Mouse (Mus musculus) neural tube, embryonic 13.5 days (tissue): ENCODE results near the gene Hs6st1. TPM values are rescaled to one million over a fixed set of nuclear protein-coding genes. Genes with fewer than 3 reads are reported as not detected.

Source experiments
- ATAC-seq: fragments of 200-750 bp; cut with Nextera tagmentation; 2 replicates; pipeline ENCODE4 v1.8.0; 2017; ENCODE audit warnings: low read depth, mild to moderate bottlenecking, moderate TSS enrichment, moderate library complexity
- H3K27ac ChIP-seq: fragments of 300-500 bp; sonication (generic); replicated peaks from 2 replicates; pipeline ENCODE4 v1.5.1; 2015; ENCODE audit warnings: moderate library complexity, mild to moderate bottlenecking, inconsistent platforms
- H3K27me3 ChIP-seq: fragments of 300-500 bp; sonication (generic); 2 replicates; pipeline ENCODE4 v1.6.1; 2015; ENCODE audit warnings: mild to moderate bottlenecking, inconsistent platforms
- H3K36me3 ChIP-seq: fragments of 300-500 bp; sonication (generic); 2 replicates; pipeline ENCODE4 v1.6.1; 2015; ENCODE audit warnings: mild to moderate bottlenecking, inconsistent platforms
- H3K4me1 ChIP-seq: fragments of 300-500 bp; sonication (generic); replicated peaks from 2 replicates; pipeline ENCODE4 v1.6.1; 2015; ENCODE audit warnings: inconsistent platforms
- H3K4me2 ChIP-seq: fragments of 300-500 bp; sonication (generic); 2 replicates; pipeline ENCODE4 v1.6.1; 2015; ENCODE audit warnings: inconsistent platforms, mild to moderate bottlenecking, moderate library complexity
- H3K4me3 ChIP-seq: fragments of 300-500 bp; sonication (generic); 2 replicates; pipeline ENCODE4 v1.5.1; 2015; ENCODE audit warnings: mild to moderate bottlenecking, inconsistent platforms
- H3K9ac ChIP-seq: fragments of 300-500 bp; sonication (generic); 2 replicates; pipeline ENCODE4 v1.6.1; 2015; ENCODE audit warnings: moderate library complexity, mild to moderate bottlenecking, inconsistent platforms
- H3K9me3 ChIP-seq: fragments of 300-500 bp; sonication (generic); 2 replicates; pipeline ENCODE4 v1.6.1; 2016; ENCODE audit warnings: inconsistent platforms
- WGBS: fragments of 180-500 bp; shearing (Covaris S2); methylation state at CpG from one replicate; pipeline ENCODE4 v1.1.7; 2015; 5-methylcytosine and 5-hydroxymethylcytosine counted together
- polyA plus RNA-seq: library from polyadenylated mRNA; unstranded; fragments of >200 nt; fragmentation: Nextera tagmentation; extraction: Ambion mirVana; gene quantifications from 2 replicates; pipeline ENCODE4 v1.2.1, GENCODE M21; 2015

Gene Hs6st1
- polyA plus RNA-seq, 1 experiment from 2014 or later = 16.9 TPM

DNA sequence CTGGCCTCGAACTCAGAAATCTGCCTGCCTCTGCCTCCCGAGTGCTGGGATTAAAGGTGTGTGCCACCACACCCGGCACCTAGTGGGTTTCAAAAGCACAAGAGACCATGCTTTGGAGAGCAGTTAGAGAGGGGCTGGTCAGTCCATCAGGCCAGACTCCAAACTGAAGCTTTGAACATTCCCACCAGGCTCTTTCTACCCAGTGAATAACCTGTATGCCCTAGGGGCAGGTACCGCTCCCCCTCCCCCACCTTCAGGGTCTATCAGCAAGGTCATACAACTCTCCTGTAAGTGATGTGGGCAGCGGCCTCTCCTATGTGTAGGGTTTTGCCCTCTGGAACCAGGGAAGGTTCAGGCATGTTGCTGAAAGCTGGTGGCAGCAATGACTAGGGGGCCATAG lies 6.0 kb downstream of the Hs6st1 start:
- no peak for ATAC-seq
- Histone ChIP-seq H3K4me1 (peaks cover 98% of the 10 kb centered on the region), H3K9ac (no peak overlapping the region), H3K36me3 (peaks cover 9% of the 10 kb centered on the region; the same call in 1 of the 2 replicates), H3K4me3 (no peak overlapping the region), H3K4me2 (no peak overlapping the region), H3K27me3 (no peaks in the 10 kb centered on the region), H3K9me3 (no peaks in the 10 kb centered on the region), H3K27ac (no peak overlapping the region)
- 93% methylated on average over 4 of the region's 5 CpGs for WGBS

DNA sequence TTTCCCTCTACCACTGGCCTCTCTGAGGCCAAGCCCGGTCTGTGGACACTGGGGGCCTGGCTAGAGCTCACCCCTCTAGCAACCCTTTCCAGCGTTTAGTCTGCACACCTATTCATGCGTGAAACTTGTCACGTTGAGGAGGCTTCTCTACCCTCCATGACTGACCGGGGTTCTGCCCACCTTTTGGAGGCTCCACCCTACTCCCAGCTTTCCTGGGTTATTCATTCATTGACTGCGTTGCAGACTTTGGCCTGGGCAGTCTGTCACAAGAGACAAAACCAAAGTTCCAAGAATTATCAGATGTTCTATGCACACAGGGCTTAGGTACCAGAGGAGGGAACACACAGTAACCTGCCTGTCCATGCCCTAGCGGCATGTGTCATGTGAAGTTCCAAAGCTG lies 6.8 kb downstream of the Hs6st1 start:
- WGBS = 83% methylated on average over 7 of the region's 7 CpGs
- no peak overlapping the region for H3K4me2 ChIP-seq

DNA sequence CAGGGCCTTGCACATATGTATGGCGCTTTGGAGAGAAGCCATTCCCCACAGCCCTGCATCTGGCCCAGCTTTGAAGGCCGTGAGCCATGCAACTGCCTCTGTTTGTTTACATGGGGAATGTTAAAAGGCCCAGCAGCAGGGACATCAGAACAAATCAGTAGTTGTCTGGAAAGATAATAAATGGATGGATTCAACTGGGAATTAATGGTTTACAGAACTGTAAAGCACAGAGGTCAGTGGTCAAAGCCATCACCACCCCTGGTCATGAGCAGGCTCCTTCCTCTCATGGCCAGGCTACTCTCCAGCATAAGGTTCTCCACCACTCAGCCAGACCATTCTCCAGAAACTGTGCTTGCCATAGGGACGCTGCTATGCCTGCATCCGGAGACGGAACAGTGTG lies 7.5 kb downstream of the Hs6st1 start:
- Histone ChIP-seq H3K4me3 (no peak overlapping the region), H3K27ac (no peak overlapping the region), H3K9ac (no peak overlapping the region), H3K4me2 (no peak overlapping the region), H3K27me3 (no peaks in the 10 kb centered on the region), H3K9me3 (no peaks in the 10 kb centered on the region), H3K4me1 (peaks cover 98% of the 10 kb centered on the region), H3K36me3 (peaks cover 9% of the 10 kb centered on the region; the same call in 1 of the 2 replicates)
- 89% methylated on average over 5 of the region's 5 CpGs for WGBS
- no peak for ATAC-seq

More for the DNA sequence above, 6.8 kb downstream of the Hs6st1 start:
- Histone ChIP-seq H3K36me3 (peaks cover 9% of the 10 kb centered on the region; the same call in 1 of the 2 replicates), H3K27me3 (no peaks in the 10 kb centered on the region), H3K27ac (no peak overlapping the region), H3K4me3 (no peak overlapping the region), H3K9me3 (no peaks in the 10 kb centered on the region), H3K9ac (no peak overlapping the region), H3K4me1 (peaks cover 98% of the 10 kb centered on the region)
- no peak for ATAC-seq

DNA sequence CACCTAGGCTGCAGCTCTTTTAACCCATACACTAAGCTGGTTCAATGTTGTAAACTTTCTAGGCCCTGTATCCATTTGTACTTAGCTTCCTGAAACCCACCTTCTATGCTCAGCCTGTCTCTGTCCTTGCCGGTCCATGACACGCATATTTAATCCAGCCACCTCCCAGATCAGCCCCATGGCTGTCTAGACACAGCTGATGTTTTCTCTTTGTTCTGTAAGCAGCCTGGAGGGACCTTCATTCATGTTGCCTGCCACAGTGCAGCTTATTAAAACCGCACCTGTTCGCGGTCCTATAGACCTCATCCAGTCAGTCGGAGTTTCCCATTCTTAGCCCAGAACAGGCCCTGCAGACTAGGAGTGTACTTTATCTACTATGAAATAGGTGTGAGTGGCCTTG lies 8.9 kb downstream of the Hs6st1 start:
- 37% methylated on average over 6 of the region's 6 CpGs for WGBS
- no peak overlapping the region for H3K9ac ChIP-seq
- peak overlapping the region; percentile 52 for H3K27ac ChIP-seq
- peak; percentile 25 for ATAC-seq
- peaks cover 9% of the 10 kb centered on the region; the same call in 1 of the 2 replicates for H3K36me3 ChIP-seq
- H3K27me3 ChIP-seq = no peaks in the 10 kb centered on the region
- no peaks in the 10 kb centered on the region for H3K9me3 ChIP-seq
- H3K4me3 ChIP-seq = no peak overlapping the region
- no peak overlapping the region for H3K4me2 ChIP-seq
- H3K4me1 ChIP-seq = peaks cover 92% of the 10 kb centered on the region

DNA sequence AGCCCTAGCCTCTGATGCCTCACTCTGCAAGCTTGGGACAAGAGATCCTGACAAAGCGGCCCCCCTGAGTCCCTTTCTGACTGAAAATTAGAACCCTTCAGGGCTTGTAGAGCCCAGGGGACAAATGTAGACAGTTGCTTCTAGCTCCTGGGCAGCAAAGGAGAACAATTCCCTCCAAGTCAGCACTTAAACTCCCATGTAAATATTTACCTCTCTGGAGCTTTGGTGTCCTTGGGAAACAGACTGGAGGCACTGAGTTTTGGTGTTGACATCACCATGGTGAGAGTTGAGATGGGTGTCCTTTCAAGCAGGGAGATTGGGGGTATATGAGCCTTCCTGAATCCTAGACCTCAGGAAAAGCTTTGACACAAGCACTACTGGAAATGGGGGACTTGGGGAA lies 10.1 kb downstream of the Hs6st1 start:
- Histone ChIP-seq H3K9me3 (no peaks in the 10 kb centered on the region), H3K9ac (no peak overlapping the region), H3K27ac (peak overlapping the region; percentile 52), H3K4me1 (peaks cover 84% of the 10 kb centered on the region), H3K4me3 (no peak overlapping the region), H3K36me3 (peaks cover 16% of the 10 kb centered on the region; the same call in 1 of the 2 replicates), H3K27me3 (no peaks in the 10 kb centered on the region), H3K4me2 (no peak overlapping the region)
- WGBS = 100% methylated on average over 1 of the region's 1 CpGs
- no peak for ATAC-seq

DNA sequence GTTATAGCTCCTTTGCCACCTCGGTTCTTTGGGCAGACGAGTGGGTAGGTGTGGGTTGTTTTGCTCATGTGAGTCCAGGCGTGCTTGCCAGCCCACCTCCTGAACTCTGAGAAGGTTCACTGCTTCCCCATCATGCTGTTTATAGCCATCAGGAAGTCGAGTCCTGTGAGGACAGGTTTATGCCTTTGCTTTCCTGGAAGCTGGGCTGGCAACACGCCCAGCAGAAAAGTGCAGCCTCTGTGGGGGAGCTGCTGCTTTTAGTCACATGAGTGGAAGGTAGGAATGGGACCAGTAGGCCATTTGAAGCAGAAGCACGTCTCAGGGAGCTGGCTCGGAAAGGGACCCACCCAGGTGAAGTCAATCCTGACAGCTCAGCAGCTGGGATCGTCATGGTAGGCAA lies 11.5 kb downstream of the Hs6st1 start:
- Histone ChIP-seq H3K27me3 (no peaks in the 10 kb centered on the region), H3K4me2 (no peak overlapping the region), H3K9me3 (no peaks in the 10 kb centered on the region), H3K4me1 (peaks cover 71% of the 10 kb centered on the region), H3K9ac (no peak overlapping the region), H3K4me3 (no peak overlapping the region), H3K36me3 (peaks cover 30% of the 10 kb centered on the region; the same call in 1 of the 2 replicates), H3K27ac (no peak overlapping the region)
- 70% methylated on average over 8 of the region's 8 CpGs for WGBS
- ATAC-seq = no peak

DNA sequence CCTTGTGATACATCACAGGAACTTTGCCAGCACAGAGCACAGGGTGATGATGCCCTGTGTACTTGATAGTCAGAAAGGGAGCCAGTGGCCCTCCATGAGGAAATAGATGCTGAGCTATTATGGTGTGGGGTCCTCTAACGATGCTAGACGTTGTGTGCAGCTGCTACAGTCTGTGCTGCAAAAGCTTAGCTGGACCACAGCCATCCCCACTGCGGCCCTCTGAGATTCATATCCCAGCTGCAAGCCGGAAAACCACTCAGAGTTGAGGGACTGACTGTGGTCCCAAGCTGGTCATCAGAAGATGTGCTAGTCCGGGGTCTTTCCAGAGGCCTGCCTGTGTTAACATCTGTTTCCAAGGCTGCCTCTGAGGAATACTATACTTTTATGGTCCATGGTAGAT lies 12.8 kb downstream of the Hs6st1 start:
- Histone ChIP-seq H3K4me3 (no peak overlapping the region), H3K36me3 (peaks cover 37% of the 10 kb centered on the region), H3K4me1 (peaks cover 58% of the 10 kb centered on the region), H3K27me3 (no peaks in the 10 kb centered on the region), H3K9me3 (no peaks in the 10 kb centered on the region), H3K4me2 (no peak overlapping the region), H3K27ac (peak overlapping the region; percentile 46; the same call in 1 of the 2 replicates), H3K9ac (no peak overlapping the region)
- no peak for ATAC-seq
- WGBS = 55% methylated on average over 5 of the region's 5 CpGs

DNA sequence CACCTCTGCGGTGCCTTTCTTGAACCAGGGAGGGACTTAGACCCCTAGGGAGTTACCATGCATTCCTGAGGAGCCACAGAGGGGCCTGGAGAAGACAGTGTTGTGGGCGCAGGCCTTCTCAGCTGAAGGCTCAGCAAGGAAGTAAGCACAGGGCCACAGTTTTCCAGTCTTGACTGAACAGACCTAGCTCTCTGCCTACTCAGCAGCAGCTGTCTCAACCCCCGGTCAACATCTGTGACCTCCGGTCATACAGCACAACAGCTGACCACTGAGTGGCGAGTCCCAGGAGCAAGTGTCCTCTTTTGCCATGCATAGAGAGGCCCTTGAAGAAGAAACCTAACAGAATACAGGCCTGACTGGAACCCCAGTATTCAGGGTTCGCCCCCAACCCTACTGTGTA lies 14.0 kb downstream of the Hs6st1 start:
- H3K27ac ChIP-seq = no peak overlapping the region
- 89% methylated on average over 6 of the region's 6 CpGs for WGBS
- H3K36me3 ChIP-seq = peaks cover 42% of the 10 kb centered on the region
- peaks cover 56% of the 10 kb centered on the region for H3K4me1 ChIP-seq
- H3K4me3 ChIP-seq = no peak overlapping the region
- H3K9me3 ChIP-seq = no peaks in the 10 kb centered on the region
- no peak overlapping the region for H3K9ac ChIP-seq
- ATAC-seq = no peak
- H3K4me2 ChIP-seq = no peak overlapping the region
- H3K27me3 ChIP-seq = no peaks in the 10 kb centered on the region

DNA sequence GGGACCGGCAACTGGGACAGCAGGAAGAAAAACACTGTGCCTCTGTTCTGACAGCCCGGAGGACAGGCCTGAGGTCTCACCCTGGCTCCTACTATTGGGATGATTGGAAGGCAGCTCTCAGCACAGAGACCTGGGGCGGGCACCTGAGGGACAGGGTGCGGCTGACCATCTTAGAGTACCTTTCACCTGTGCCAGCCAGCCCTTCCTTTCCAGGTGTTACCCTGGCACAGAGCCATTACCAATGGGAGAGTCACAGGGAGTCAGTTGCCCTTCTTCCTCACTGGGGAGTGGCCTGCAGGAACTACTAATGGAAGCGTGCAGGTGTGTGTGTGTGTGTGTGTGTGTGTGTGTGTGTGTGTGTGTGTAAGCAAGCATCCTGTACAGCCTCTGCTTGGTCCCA lies 15.4 kb downstream of the Hs6st1 start:
- no peaks in the 10 kb centered on the region for H3K9me3 ChIP-seq
- H3K27me3 ChIP-seq = no peaks in the 10 kb centered on the region
- ATAC-seq = no peak
- H3K27ac ChIP-seq = no peak overlapping the region
- 88% methylated on average over 5 of the region's 5 CpGs for WGBS
- no peak overlapping the region for H3K4me3 ChIP-seq
- no peak overlapping the region for H3K9ac ChIP-seq
- H3K36me3 ChIP-seq = peaks cover 37% of the 10 kb centered on the region
- H3K4me1 ChIP-seq = peaks cover 56% of the 10 kb centered on the region
- no peak overlapping the region for H3K4me2 ChIP-seq

DNA sequence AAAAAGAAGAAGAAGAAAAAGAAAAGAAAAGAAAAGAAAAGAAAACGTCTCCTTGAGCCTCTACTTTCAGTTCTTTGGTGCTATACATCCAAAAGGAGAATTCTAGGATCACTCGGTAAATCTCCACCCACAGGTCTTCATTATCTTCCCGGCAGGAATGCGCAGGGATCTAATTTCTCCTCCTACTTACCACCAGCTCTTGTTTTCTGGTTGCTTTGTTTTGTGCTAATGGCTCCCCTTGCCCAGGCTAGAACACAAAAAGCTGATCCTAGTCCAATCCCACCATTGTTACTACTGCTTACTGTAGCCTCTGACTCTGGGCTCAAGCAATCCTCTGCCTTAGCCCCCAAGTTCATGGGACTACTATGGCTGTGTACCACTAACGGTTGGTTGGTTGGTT lies 16.9 kb downstream of the Hs6st1 start:
- no peaks in the 10 kb centered on the region for H3K27me3 ChIP-seq
- no peak for ATAC-seq
- H3K4me1 ChIP-seq = peaks cover 56% of the 10 kb centered on the region
- no peak overlapping the region for H3K4me2 ChIP-seq
- H3K36me3 ChIP-seq = peaks cover 37% of the 10 kb centered on the region
- no peaks in the 10 kb centered on the region for H3K9me3 ChIP-seq
- no peak overlapping the region for H3K27ac ChIP-seq
- no peak overlapping the region for H3K4me3 ChIP-seq
- 92% methylated on average over 5 of the region's 5 CpGs for WGBS
- H3K9ac ChIP-seq = no peak overlapping the region

DNA sequence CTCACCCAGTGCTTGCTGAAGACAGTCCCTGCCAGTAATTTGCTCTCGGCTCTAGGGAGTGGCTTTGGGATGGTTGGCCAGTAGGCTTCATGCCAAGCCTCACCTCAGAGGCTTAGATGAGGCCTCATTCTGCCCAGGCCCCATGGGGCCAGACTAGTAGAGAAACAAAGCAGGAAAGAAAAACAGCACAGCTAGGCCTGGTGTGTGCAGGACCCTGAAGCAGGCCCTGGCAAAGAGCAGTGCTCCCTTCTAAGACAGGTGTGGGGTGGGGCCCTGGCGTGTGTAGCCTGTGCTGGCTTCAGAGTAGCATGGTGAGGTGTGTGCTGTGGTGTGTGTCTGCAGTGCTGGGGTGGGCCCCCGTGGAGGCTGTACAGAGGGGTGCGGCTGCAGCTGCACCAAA lies 20.2 kb downstream of the Hs6st1 start:
- peaks cover 29% of the 10 kb centered on the region for H3K36me3 ChIP-seq
- H3K9ac ChIP-seq = peak overlapping the region; percentile 54
- WGBS = 56% methylated on average over 4 of the region's 4 CpGs
- peak overlapping the region; percentile 74 for H3K27ac ChIP-seq
- H3K4me1 ChIP-seq = peaks cover 50% of the 10 kb centered on the region
- no peaks in the 10 kb centered on the region for H3K27me3 ChIP-seq
- no peak overlapping the region for H3K4me2 ChIP-seq
- ATAC-seq = peak; percentile 49
- no peaks in the 10 kb centered on the region for H3K9me3 ChIP-seq
- no peak overlapping the region for H3K4me3 ChIP-seq

DNA sequence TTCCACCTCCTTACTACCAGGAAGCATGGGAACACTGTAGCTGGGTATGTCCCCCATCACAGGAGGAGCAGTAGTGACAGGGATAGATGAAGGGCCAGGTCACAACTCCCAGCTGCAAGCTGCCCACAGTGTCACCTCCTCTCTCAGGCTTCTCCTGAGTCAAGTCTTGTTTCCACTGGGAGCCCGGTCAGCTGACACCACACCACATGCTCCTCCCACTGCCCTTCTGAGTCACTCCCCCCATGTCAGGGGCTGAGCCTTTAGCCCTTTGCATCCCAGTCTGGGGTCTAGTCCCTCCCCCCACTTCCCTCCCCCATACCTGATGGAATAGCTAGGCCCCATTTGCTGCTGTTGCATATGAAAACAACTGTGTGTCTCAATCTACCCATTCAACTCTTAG lies 21.3 kb downstream of the Hs6st1 start:
- Histone ChIP-seq H3K4me2 (no peak overlapping the region), H3K27ac (peak overlapping the region; percentile 74), H3K27me3 (no peaks in the 10 kb centered on the region), H3K4me3 (no peak overlapping the region), H3K4me1 (peaks cover 50% of the 10 kb centered on the region), H3K9ac (peak overlapping the region; percentile 54), H3K36me3 (peaks cover 30% of the 10 kb centered on the region), H3K9me3 (no peaks in the 10 kb centered on the region)
- WGBS = 38% methylated on average over 1 of the region's 1 CpGs
- no peak; the same call in 1 of the 2 replicates for ATAC-seq

DNA sequence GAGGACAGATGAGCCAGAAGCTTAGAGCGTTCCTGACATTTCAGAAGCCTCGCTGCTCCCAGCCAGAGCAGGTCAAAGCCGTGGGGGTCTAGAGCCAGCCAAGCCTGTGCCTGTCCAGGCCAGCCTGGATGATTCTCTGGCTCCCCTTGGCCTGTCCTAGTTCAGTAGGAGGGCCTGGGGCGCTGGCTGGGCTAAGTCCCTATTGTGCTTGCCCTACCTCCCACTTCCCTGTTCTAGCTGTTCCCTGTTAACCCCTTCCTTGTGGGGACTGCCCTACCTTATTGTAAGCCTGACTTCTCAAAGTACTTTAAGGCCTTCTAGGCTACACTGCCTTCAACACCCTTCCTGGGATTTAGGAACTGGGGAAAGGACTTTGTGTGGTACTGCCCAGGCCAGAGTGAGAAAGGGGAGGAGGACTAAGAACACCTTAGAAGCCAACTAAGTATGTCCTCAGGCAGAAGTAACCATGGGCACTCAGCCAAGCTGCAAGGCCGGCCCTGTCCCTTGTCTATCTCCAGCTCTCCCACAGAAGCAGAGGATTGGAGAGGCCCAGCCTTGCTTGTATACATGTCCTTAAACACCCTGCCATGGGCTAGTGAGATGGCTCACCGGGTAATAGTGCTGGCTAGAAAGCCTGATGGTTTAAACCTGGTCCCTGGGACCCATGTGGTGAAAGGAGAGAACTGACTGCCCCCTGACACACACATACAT lies 22.0 kb downstream of the Hs6st1 start:
- Histone ChIP-seq H3K36me3 (peaks cover 31% of the 10 kb centered on the region), H3K4me1 (peaks cover 50% of the 10 kb centered on the region), H3K27ac (0 out of 2 replicates have a peak overlapping the region, but pooled peaks have one; percentile 38), H3K9ac (0 out of 2 replicates have a peak overlapping the region, but pooled peaks have one; percentile 22), H3K4me2 (no peak overlapping the region), H3K9me3 (no peaks in the 10 kb centered on the region), H3K4me3 (no peak overlapping the region), H3K27me3 (no peaks in the 10 kb centered on the region)
- no peak; the same call in 1 of the 2 replicates for ATAC-seq
- WGBS = 63% methylated on average over 6 of the region's 6 CpGs
